Mouse (Mus musculus) heart, embryonic 11.5 days (tissue): Measurements from ENCODE around the gene Cul1. TPM values are rescaled to one million over a fixed set of nuclear protein-coding genes. Genes with fewer than 3 reads are reported as not detected.

Source experiments
- ATAC-seq: fragments of 200-750 bp; cut with Nextera tagmentation; replicated peaks from 2 replicates; pipeline ENCODE4 v1.8.0; 2017; ENCODE audit warnings: moderate library complexity; ENCODE audit not compliant: insufficient number of reproducible peaks, low FRiP score, low TSS enrichment
- H3K27ac ChIP-seq: fragments of 300-500 bp; sonication (generic); 2 replicates; pipeline ENCODE4 v1.5.1; 2014; ENCODE audit warnings: mild to moderate bottlenecking, low read depth, low read length
- H3K27me3 ChIP-seq: fragments of 300-500 bp; sonication (generic); 2 replicates; pipeline ENCODE4 v1.6.1; 2014; ENCODE audit warnings: mild to moderate bottlenecking, low read length, mixed read lengths; ENCODE audit not compliant: control insufficient read depth, insufficient read depth
- H3K36me3 ChIP-seq: fragments of 300-500 bp; sonication (generic); 2 replicates; pipeline ENCODE4 v1.6.1; 2014; ENCODE audit warnings: mild to moderate bottlenecking, low read length, moderate library complexity, mixed read lengths; ENCODE audit not compliant: control insufficient read depth, insufficient read depth
- H3K4me1 ChIP-seq: fragments of 300-500 bp; sonication (generic); 2 replicates; pipeline ENCODE4 v1.6.1; 2014; ENCODE audit warnings: low read length; ENCODE audit not compliant: control insufficient read depth, insufficient read depth
- H3K4me2 ChIP-seq: fragments of 300-500 bp; sonication (generic); 2 replicates; pipeline ENCODE4 v1.6.1; 2014; ENCODE audit warnings: mild to moderate bottlenecking, moderate library complexity
- H3K4me3 ChIP-seq: fragments of 300-500 bp; sonication (generic); 2 replicates; pipeline ENCODE4 v1.5.1; 2014; ENCODE audit warnings: low read depth, low read length
- H3K9ac ChIP-seq: fragments of 300-500 bp; sonication (generic); 2 replicates; pipeline ENCODE4 v1.6.1; 2014; ENCODE audit warnings: mild to moderate bottlenecking, low read depth, low read length, moderate library complexity
- H3K9me3 ChIP-seq: fragments of 300-500 bp; sonication (generic); replicated peaks from 2 replicates; pipeline ENCODE4 v1.6.1; 2016; ENCODE audit warnings: low read length; ENCODE audit not compliant: control insufficient read depth
- WGBS: fragments of 180-500 bp; shearing (Covaris S2); extraction: QIAGEN DNeasy Blood & Tissue Kit; methylation state at CpG from one replicate; pipeline ENCODE4 v1.1.7; 2014; ENCODE audit not compliant: insufficient replicate concordance; 5-methylcytosine and 5-hydroxymethylcytosine counted together
- polyA plus RNA-seq: library from polyadenylated mRNA; unstranded; fragments of >200 nt; fragmentation: Nextera tagmentation; extraction: Ambion mirVana; gene quantifications from 2 replicates; pipeline ENCODE4 v1.2.1, GENCODE M21; 2014

Cul1 gene
- 116 and 132 TPM in 2 replicates for polyA plus RNA-seq

- 38% methylated on average over 2 of the region's 2 CpGs for WGBS
- H3K9ac ChIP-seq, result peak within 1 kb of the TSS; percentile 100
Observed at GRCm38 (mm10) chr6:47453098-47453497, at the start of gene Cul1. Gene Cul1 (plus strand): TSS chr6:47453398.

DNA sequence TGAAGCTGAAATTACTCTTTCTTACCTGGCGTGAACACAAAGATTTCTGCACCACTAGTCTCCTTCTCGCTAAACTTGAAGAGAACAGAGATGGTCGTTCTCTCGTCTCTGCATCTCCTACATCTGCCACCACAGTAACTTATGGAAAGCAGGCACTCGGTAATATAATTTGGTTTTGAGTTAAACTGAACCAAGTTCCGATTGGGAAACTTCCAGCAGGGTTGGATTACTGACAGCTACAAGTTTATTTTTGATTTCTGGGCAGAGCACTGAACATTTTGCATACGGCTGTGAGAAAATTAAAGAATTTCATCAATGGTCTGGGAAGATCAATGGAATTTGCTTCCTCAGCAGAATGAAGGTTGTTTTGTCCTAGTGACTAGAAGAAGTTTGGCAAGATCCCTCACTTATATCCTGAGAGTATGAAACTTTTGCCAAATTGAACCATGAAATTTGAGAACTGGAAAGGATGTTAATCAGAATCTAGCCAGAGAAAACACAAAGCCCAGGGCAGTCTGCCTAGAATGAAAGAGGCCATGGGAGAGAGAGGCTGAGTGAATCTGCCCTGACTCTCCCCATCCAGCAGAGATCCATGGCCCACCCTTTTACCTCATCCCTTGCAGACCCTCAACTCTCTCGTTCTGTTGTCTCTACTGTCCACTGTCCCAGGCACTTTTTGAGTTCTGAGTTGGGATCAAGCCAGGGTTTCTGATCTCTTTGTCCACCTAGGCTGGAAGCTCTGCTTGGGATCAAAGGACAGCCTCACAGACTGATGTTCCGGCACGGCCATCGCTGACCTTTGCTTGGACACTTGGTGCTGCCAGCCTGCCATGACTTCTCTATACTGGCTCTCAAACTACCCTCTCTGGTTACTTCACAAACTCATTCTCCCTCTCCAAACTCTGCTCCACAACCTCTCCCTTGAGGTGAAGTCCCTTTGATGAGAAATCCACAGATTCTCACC lies 48.5 kb upstream of the Cul1 start:
- WGBS, result 83% methylated on average over 11 of the region's 11 CpGs
- H3K4me3 ChIP-seq, result no peak overlapping the region
- H3K27me3 ChIP-seq, result no peaks in the 10 kb centered on the region
- H3K9me3 ChIP-seq, result no peaks in the 10 kb centered on the region
- no peak for ATAC-seq
- H3K9ac ChIP-seq, result no peak overlapping the region
- H3K27ac ChIP-seq, result no peak overlapping the region
- no peaks in the 10 kb centered on the region for H3K36me3 ChIP-seq
- H3K4me1 ChIP-seq, result no peaks in the 10 kb centered on the region
- no peak overlapping the region for H3K4me2 ChIP-seq

More at GRCm38 (mm10) chr6:47453098-47453497, at the start of gene Cul1:
- Histone ChIP-seq H3K4me3 (peak within 1 kb of the TSS; percentile 98), H3K4me2 (peak within 1 kb of the TSS; percentile 91), H3K9me3 (no peaks in the 10 kb centered on the region), H3K36me3 (no peaks in the 10 kb centered on the region), H3K4me1 (peaks cover 18% of the 10 kb centered on the region), H3K27ac (peak within 1 kb of the TSS; percentile 99), H3K27me3 (no peaks in the 10 kb centered on the region)
- ATAC-seq, result no peak

- ATAC-seq, result no peak
- no peaks in the 10 kb centered on the region for H3K9me3 ChIP-seq
Observed at GRCm38 (mm10) chr6:47412886-47413606, 40.2 kb upstream of the Cul1 start.

GRCm38 (mm10) chr6:47413656-47414055 lies 39.5 kb upstream of the Cul1 start:
- no peak overlapping the region for H3K9ac ChIP-seq
- H3K36me3 ChIP-seq, result no peaks in the 10 kb centered on the region
- H3K27ac ChIP-seq, result no peak overlapping the region
- ATAC-seq, result no peak
- H3K4me2 ChIP-seq, result no peak overlapping the region
- WGBS, result 47% methylated on average over 2 of the region's 2 CpGs
- no peaks in the 10 kb centered on the region for H3K9me3 ChIP-seq
- H3K4me1 ChIP-seq, result no peaks in the 10 kb centered on the region
- H3K27me3 ChIP-seq, result no peaks in the 10 kb centered on the region
- H3K4me3 ChIP-seq, result no peak overlapping the region

More at GRCm38 (mm10) chr6:47412886-47413606, 40.2 kb upstream of the Cul1 start:
- H3K4me2 ChIP-seq, result no peak overlapping the region
- no peak overlapping the region for H3K27ac ChIP-seq
- H3K27me3 ChIP-seq, result no peaks in the 10 kb centered on the region
- H3K4me3 ChIP-seq, result no peak overlapping the region
- WGBS, result 34% methylated on average over 4 of the region's 4 CpGs
- H3K36me3 ChIP-seq, result no peaks in the 10 kb centered on the region
- H3K4me1 ChIP-seq, result no peaks in the 10 kb centered on the region
- no peak overlapping the region for H3K9ac ChIP-seq

DNA sequence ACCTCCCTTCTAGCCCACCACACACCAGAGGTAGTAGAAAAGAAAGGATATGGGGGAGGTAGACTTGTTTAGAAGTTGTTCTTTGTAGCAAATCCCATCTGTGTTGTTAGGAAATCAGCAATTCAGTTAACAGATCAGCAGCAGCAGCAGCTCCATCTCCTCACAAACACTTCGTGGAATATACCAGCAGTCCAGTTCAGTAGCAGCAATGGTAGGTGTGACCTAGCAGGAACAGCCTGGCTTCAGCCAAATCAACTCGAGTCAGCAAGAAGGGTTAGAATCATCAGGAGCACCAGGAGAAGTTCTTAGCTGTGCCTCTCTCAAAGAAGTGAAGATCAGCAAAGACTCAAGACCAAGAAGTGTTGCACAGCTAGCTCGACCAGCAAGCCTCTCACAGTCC lies 34.5 kb upstream of the Cul1 start:
- no peak overlapping the region for H3K9ac ChIP-seq
- no peaks in the 10 kb centered on the region for H3K27me3 ChIP-seq
- WGBS, result 60% methylated on average over 3 of the region's 3 CpGs
- H3K9me3 ChIP-seq, result no peaks in the 10 kb centered on the region
- no peak overlapping the region for H3K4me3 ChIP-seq
- no peak overlapping the region for H3K4me2 ChIP-seq
- no peak overlapping the region for H3K27ac ChIP-seq
- H3K4me1 ChIP-seq, result no peaks in the 10 kb centered on the region
- no peaks in the 10 kb centered on the region for H3K36me3 ChIP-seq
- no peak for ATAC-seq

- Histone ChIP-seq H3K27ac (no peak overlapping the region), H3K9me3 (no peaks in the 10 kb centered on the region), H3K4me2 (no peak overlapping the region), H3K4me3 (no peak overlapping the region), H3K27me3 (no peaks in the 10 kb centered on the region), H3K9ac (no peak overlapping the region), H3K4me1 (no peaks in the 10 kb centered on the region), H3K36me3 (no peaks in the 10 kb centered on the region)
- ATAC-seq, result no peak
Observed at GRCm38 (mm10) chr6:47420156-47420555, 33.0 kb upstream of the Cul1 start.

DNA sequence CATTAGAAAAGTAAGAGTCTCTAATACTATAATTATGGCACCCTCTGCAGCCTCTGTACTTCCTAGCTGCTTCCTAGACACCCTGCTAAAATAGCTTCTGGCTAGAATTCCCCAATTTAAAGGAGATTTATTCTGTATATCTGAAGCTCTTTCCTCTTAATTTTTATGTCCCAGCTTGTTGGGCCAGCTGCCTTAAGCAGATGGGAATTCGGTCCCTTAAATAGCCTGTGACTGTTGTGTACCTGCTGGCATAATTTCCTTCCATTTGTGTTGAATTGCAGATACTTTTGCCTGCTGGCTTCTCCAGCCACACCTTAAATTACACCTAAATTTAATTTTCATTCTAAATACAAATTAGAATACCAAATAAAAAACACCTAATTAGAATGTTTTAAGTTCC lies 32.0 kb upstream of the Cul1 start:
- Histone ChIP-seq H3K36me3 (no peaks in the 10 kb centered on the region), H3K9ac (no peak overlapping the region), H3K4me2 (no peak overlapping the region), H3K4me1 (no peaks in the 10 kb centered on the region), H3K4me3 (no peak overlapping the region), H3K9me3 (no peaks in the 10 kb centered on the region), H3K27me3 (no peaks in the 10 kb centered on the region), H3K27ac (no peak overlapping the region)
- 86% methylated on average over 1 of the region's 1 CpGs for WGBS
- no peak for ATAC-seq

- H3K4me1 ChIP-seq, result no peaks in the 10 kb centered on the region
- H3K4me3 ChIP-seq, result no peak overlapping the region
- no peak overlapping the region for H3K4me2 ChIP-seq
- 69% methylated on average over 1 of the region's 1 CpGs for WGBS
- H3K36me3 ChIP-seq, result no peaks in the 10 kb centered on the region
- H3K9me3 ChIP-seq, result no peaks in the 10 kb centered on the region
- no peak for ATAC-seq
- H3K27me3 ChIP-seq, result no peaks in the 10 kb centered on the region
- no peak overlapping the region for H3K27ac ChIP-seq
- no peak overlapping the region for H3K9ac ChIP-seq
Observed at GRCm38 (mm10) chr6:47426136-47426535, 27.1 kb upstream of the Cul1 start.
